Mouse (Mus musculus): Measurements from ENCODE around the gene Gm42906.

- TF ChIP-seq CTCF (IDR thresholded peaks at IDR 0.05; ENCODE audit: extremely low read depth, insufficient read length, insufficient replicate concordance, low read depth, low read length) = no peak
- TF ChIP-seq POLR2A (IDR thresholded peaks at IDR 0.05; ENCODE audit: low read depth, low read length) = no peak
Observed at GRCm38 (mm10) chr5:151374825-151375224, 53.1 kb downstream of the Gm42906 start.
